Mouse (Mus musculus) CH12.LX (cell line): Measurements from ENCODE around the gene Ktn1.

Source experiments
- BHLHE40 ChIP-seq: IDR thresholded peaks from 2 replicates; pipeline ENCODE4 v1.6.1; 2011; ENCODE audit warnings: mild to moderate bottlenecking, low read depth, low read length, improper control_type of control experiment
- CHD1 ChIP-seq: IDR thresholded peaks from 2 replicates; pipeline ENCODE4 v1.6.1; 2012; ENCODE audit warnings: low read depth, low read length, improper control_type of control experiment, inconsistent platforms
- CTCF ChIP-seq, 2 experiments: IDR thresholded peaks in 1 of 2; conservative IDR thresholded peaks in 1 of 2; 2 replicates each; pipeline ENCODE4 v1.5.1; 2011 to 2012; ENCODE audit warnings: low read depth in 2 of 2, low read length in 2 of 2, improper control_type of control experiment in 1 of 2, inconsistent platforms in 1 of 2, mild to moderate bottlenecking in 1 of 2, moderate library complexity in 1 of 2
- EP300 ChIP-seq: IDR thresholded peaks from 2 replicates; pipeline ENCODE4 v1.6.1; 2011; ENCODE audit warnings: low read length, improper control_type of control experiment
- MAFK ChIP-seq: IDR thresholded peaks from 2 replicates; pipeline ENCODE4 v1.6.1; 2011; ENCODE audit warnings: low read length, improper control_type of control experiment; ENCODE audit not compliant: insufficient replicate concordance
- POLR2A ChIP-seq: IDR thresholded peaks from 2 replicates; pipeline ENCODE4 v1.6.1; 2011; ENCODE audit warnings: low read depth, mild to moderate bottlenecking, improper control_type of control experiment, low read length
- USF1 ChIP-seq: IDR thresholded peaks from 2 replicates; pipeline ENCODE4 v1.6.1; 2014; ENCODE audit warnings: low read depth, mild to moderate bottlenecking, inconsistent platforms, low read length, improper control_type of control experiment
- USF2 ChIP-seq: conservative IDR thresholded peaks from 2 replicates; pipeline ENCODE4 v1.6.1; 2011; ENCODE audit warnings: low read depth, low read length, improper control_type of control experiment
- ZMIZ1 ChIP-seq: IDR thresholded peaks from 2 replicates; pipeline ENCODE4 v1.6.1; 2012; ENCODE audit warnings: low read depth, mild to moderate bottlenecking, inconsistent platforms, low read length, improper control_type of control experiment
- ZNF384 ChIP-seq: IDR thresholded peaks from 2 replicates; pipeline ENCODE4 v1.6.1; 2012; ENCODE audit warnings: low read depth, low read length, improper control_type of control experiment, inconsistent platforms

DNA sequence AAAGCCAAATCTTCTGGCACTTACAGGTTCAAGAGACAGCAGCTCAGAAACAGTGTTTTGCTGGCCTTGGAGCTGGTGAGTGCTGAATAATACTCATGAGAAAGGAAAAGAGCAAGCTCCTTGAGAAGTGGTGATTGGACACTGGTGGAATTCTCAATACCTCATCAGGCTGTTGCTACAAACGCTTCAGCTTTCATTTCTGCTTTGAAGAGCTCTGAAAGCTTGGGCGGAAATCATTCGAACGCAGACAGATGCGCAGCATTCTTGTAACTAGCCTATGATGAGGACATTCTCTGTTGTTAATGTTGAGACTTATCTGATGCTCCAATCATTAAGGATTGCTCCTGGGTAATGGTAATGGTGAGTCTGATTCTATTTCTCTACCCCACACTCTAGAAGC is at the start of gene Ktn1:
- TF ChIP-seq POLR2A, result no peak
- TF ChIP-seq MAFK, result no peak
- no peak for TF ChIP-seq BHLHE40
- no peak for TF ChIP-seq CTCF (conservative IDR thresholded peaks at IDR 0.05 in 1 of 2, IDR thresholded peaks at IDR 0.05 in 1 of 2; ENCODE audit: low read depth in 2 of 2, low read length in 2 of 2)
- no peak for TF ChIP-seq USF2
- no peak for TF ChIP-seq USF1
- TF ChIP-seq ZMIZ1, result no peak
- TF ChIP-seq CHD1, result 0 out of 2 replicates have a peak, but pooled peaks have one; percentile 12
- TF ChIP-seq EP300, result no peak
- TF ChIP-seq ZNF384, result no peak
